ENCODE assay signal across 21 mouse cellular contexts in the genomic region with DNA sequence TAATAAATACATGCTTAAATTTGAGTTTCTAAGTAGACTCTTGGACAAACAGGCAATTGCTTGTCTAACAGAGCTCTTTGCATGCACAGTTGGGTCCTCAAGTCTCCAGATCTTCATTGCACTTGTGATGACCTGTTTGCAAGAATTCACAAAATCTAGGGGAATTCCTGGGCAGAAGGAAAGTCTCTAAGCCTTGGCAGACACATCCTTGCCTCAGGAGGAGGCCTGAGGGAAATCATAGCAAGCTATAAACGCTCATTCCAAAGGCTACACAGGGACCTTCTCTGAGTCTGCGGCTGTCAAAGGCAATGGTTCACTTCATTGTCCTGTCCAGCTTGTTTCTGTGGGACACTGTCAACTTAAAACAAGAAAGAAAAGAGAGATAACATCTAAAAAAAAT.
DNase-seq lines count a peak whose midpoint lies in the region; ATAC-seq lines count a peak whose summit lies in the region.
"Had no signal": no experiment of that assay in that cellular context is flagged by ENCODE, and none has a peak within 500 bp of the region (broad histone marks: within the 10 kb centered on the region; RNA-seq: fewer than 3 reads in every experiment).

No protein-coding gene starts in this region.

- no peaks in the 10 kb centered on the region for H3K36me3 ChIP-seq in heart, embryonic 11.5 days (ENCODE audit: control insufficient read depth, insufficient read depth, low read length)
- no peaks in the 10 kb centered on the region for H3K36me3 ChIP-seq in neural tube, embryonic 13.5 days
- H3K36me3 ChIP-seq: heart, embryonic 13.5 days; hindbrain, embryonic 12.5 days; midbrain, embryonic 15.5 days; stomach, embryonic 15.5 days had no signal

- no peaks in the 10 kb centered on the region for H3K9me3 ChIP-seq in heart, embryonic 11.5 days (replicated peaks; ENCODE audit: control insufficient read depth, low read length)
- H3K9me3 ChIP-seq in neural tube, embryonic 13.5 days, result no peaks in the 10 kb centered on the region
- H3K9me3 ChIP-seq: heart, embryonic 13.5 days; hindbrain, embryonic 12.5 days; midbrain, embryonic 15.5 days; stomach, embryonic 15.5 days had no signal

- no peak overlapping the region for H3K9ac ChIP-seq in heart, embryonic 11.5 days (ENCODE audit: low read depth, low read length)
- H3K9ac ChIP-seq in neural tube, embryonic 13.5 days, result no peak overlapping the region
- H3K9ac ChIP-seq: heart, embryonic 13.5 days; hindbrain, embryonic 12.5 days; midbrain, embryonic 15.5 days; stomach, embryonic 15.5 days had no signal

- no peaks in the 10 kb centered on the region for H3K4me1 ChIP-seq in heart, embryonic 11.5 days (ENCODE audit: control insufficient read depth, insufficient read depth, low read length)
- H3K4me1 ChIP-seq in neural tube, embryonic 13.5 days (replicated peaks), result peaks cover 4% of the 10 kb centered on the region; the same call in 1 of the 2 replicates
- H3K4me1 ChIP-seq: midbrain, embryonic 15.5 days had no signal

- no peak overlapping the region for H3K4me2 ChIP-seq in heart, embryonic 11.5 days
- H3K4me2 ChIP-seq in neural tube, embryonic 13.5 days, result no peak overlapping the region
- H3K4me2 ChIP-seq: heart, embryonic 13.5 days; hindbrain, embryonic 12.5 days; midbrain, embryonic 15.5 days; stomach, embryonic 15.5 days had no signal

- peak; percentile 5 for DNase-seq in heart, adult 8-10 months (ENCODE audit: low spot score)
- no peak for DNase-seq in neural tube, embryonic 10.5 days (ENCODE audit: extremely low spot score, low spot score)
- peak; percentile 35 for DNase-seq in R1 (ENCODE audit: low read depth, low spot score)
- DNase-seq in gastrocnemius, postnatal 4 days (ENCODE audit: low spot score in 2 of 2), result no peak
- DNase-seq in right cerebral cortex, adult 18-20 months, result no peak
- DNase-seq: cerebellum, adult 18-20 months; gastrocnemius, postnatal 36 days; kidney, adult 18-20 months; kidney, postnatal 14 days; layer of hippocampus, postnatal 36 days; liver; lung, postnatal 4 days; thymus, postnatal 25 days had no signal

- H3K4me3 ChIP-seq in heart, embryonic 11.5 days (ENCODE audit: low read depth, low read length), result no peak overlapping the region
- H3K4me3 ChIP-seq in neural tube, embryonic 13.5 days, result no peak overlapping the region
- H3K4me3 ChIP-seq: heart, embryonic 13.5 days; hindbrain, embryonic 12.5 days; layer of hippocampus, adult 2 months; midbrain, embryonic 15.5 days; stomach, embryonic 15.5 days had no signal

- H3K27ac ChIP-seq in heart, embryonic 11.5 days (ENCODE audit: low read depth, low read length), result no peak overlapping the region
- 0 out of 2 replicates have a peak overlapping the region, but pooled peaks have one; percentile 62 for H3K27ac ChIP-seq in neural tube, embryonic 13.5 days (replicated peaks)
- H3K27ac ChIP-seq: heart, embryonic 13.5 days; hindbrain, embryonic 12.5 days; layer of hippocampus, adult 2 months; midbrain, embryonic 15.5 days; stomach, embryonic 15.5 days had no signal

- H3K27me3 ChIP-seq in heart, embryonic 11.5 days (ENCODE audit: control insufficient read depth, insufficient read depth, low read length), result no peaks in the 10 kb centered on the region
- H3K27me3 ChIP-seq in neural tube, embryonic 13.5 days, result no peaks in the 10 kb centered on the region
- H3K27me3 ChIP-seq: heart, embryonic 13.5 days; hindbrain, embryonic 12.5 days; stomach, embryonic 15.5 days had no signal

- ATAC-seq in heart, embryonic 11.5 days (replicated peaks; ENCODE audit: insufficient number of reproducible peaks, low FRiP score, low TSS enrichment), result no peak
- ATAC-seq in neural tube, embryonic 13.5 days (ENCODE audit: low read depth), result no peak
- ATAC-seq: inflammation-experienced regulatory T-cells, adult 6 months; midbrain, embryonic 15.5 days had no signal

- 59% methylated on average over 2 of the region's 2 CpGs for WGBS in heart, embryonic 11.5 days (ENCODE audit: insufficient replicate concordance)
- WGBS in neural tube, embryonic 13.5 days, result 27% methylated on average over 2 of the region's 2 CpGs

Comparison
In these comparisons a context has a peak if more than half of its experiments do, and no peak if none do; other contexts are left out.
1. DNase-seq: peak in heart, adult 8-10 months (single experiment) and R1 (single experiment); none in neural tube, embryonic 10.5 days (single experiment), gastrocnemius, postnatal 4 days (0 of 2) and right cerebral cortex, adult 18-20 months (single experiment).